Mouse (Mus musculus) left cerebral cortex, postnatal 14 days (tissue): ENCODE measurements around the gene Map4k4. TPM values are rescaled to one million over a fixed set of nuclear protein-coding genes. Genes with fewer than 3 reads are reported as not detected.

Experiments used
- DNase-seq, 2 experiments: peaks; one replicate each; pipeline ENCODE4 v3.0.0; 2021 to 2022; ENCODE audit warnings: low spot score in 2 of 2, mixed read lengths in 1 of 2
- intact Hi-C: fragments of 180-260 bp; cut with DNase I; formaldehyde crosslinking; loops from one replicate; pipeline ENCODE4 v1.15.1; 2025
- total RNA-seq, 2 experiments: library from RNA; stranded (reverse); gene quantifications; 2 replicates each; pipeline ENCODE4 v1.2.3; 2021

Gene Map4k4
- total RNA-seq, 2 experiments from 2014 or later: 145 to 157 TPM

- intact Hi-C loops: loop anchor here (5.0 kb wide), 2 partner anchors 37 to 217 kb away; no protein-coding TSS in a partner anchor
- no peak for DNase-seq
These were observed 78.2 kb downstream of the Map4k4 start for GRCm38 (mm10) chr1:39978781-39979486.

DNA sequence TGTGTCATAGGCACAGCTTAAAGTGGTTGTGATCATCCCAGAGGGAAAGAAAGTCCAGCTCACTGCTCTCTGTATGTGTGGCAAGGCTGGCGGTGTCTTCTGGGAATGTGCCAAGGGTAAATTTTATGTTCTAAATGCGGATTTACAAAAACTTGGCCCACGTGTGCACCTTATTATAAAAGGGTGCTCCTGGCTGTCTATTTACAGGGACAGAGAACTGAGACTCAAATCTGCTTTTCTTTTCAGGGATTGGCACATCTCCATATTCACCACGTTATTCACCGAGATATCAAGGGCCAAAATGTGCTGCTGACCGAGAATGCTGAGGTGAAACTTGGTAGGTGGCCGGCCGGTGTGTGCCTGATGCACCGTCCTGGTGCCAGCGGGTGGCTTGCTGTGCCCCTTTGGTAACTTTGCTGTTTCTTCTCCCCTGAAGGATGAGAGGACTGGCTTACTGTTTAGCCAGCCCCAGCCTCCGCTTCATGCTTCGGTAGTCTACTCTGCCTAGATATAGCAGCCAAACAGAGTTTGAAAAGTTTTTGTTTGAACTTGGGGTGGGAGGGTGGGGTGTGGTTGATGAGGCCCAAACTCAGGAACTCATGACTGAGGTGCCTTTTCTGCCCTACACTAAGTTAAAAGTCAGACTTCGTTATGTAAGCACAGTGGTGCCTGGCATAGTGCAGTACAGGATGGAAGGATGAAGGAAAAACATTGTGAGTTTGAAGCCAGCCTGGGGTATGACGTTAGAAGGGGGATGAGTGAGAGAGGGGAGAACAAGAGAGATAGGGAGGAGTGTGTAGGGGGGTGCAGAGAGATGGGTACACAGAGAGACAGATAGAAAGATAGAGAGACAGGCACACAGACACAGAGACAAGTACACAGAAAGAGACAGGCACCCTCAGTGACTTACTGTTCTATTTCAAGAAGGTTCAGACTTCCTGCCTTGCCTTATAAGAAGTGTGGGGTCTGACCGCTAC is 79.9 kb downstream of the Map4k4 start:
- no peak for DNase-seq
- intact Hi-C loops: loop anchor here (5.0 kb wide), 1 partner anchor 78 kb away; the partner anchor contains the start of gene Map4k4

DNA sequence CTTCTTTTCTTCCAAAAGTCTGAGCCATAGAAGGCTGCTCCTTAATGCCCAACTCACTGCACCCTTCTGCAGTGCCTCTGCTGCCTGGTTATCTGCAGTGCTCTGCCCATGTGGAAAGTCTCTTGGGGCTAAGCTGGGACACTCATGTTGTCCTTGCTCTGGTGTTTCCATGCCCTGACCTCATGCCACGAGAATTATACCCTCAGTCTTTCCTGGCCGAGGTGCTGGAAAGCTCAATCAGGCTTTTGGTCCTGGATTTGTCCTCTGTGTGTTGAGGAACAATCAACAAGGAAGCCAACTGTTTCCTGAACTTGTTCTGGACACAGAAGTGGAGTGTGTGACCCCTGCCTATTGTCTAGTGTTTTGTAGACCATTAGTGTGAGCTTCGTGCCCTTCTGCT is 81.3 kb downstream of the Map4k4 start:
- no peak for DNase-seq
- intact Hi-C loops: loop anchor here (5.0 kb wide), 1 partner anchor 80 kb away; the partner anchor contains the start of gene Map4k4

GRCm38 (mm10) chr1:39982727-39983487 is 82.2 kb downstream of the Map4k4 start:
- intact Hi-C loops: loop anchor here (5.0 kb wide), 1 partner anchor 81 kb away; the partner anchor contains the start of gene Map4k4
- no peak for DNase-seq

DNA sequence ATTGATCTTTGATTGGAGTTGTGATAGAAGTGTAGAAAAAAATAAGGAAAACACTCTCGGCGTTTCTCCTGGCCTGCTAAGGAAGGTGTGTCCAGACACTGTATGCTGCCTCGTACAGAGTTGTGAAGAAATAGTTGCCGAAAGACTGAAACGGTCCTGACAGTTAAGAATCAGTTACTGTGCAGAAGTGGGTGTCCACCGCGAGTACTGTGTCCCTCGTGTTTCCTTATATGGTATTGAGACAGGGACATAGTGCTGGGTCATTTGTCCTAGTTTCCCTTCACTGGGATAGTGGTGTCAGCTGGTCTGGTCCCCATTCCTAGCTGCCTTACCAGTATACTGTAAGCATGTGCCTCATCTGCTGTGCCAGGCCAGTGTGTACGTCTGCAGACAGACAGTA is 83.6 kb downstream of the Map4k4 start:
- intact Hi-C loops: loop anchor here (5.0 kb wide), 1 partner anchor 82 kb away; the partner anchor contains the start of gene Map4k4
- DNase-seq: no peak

- no peak for DNase-seq
- intact Hi-C loops: no loop called here
These were observed 86.1 kb downstream of the Map4k4 start for GRCm38 (mm10) chr1:39986820-39987219.

DNA sequence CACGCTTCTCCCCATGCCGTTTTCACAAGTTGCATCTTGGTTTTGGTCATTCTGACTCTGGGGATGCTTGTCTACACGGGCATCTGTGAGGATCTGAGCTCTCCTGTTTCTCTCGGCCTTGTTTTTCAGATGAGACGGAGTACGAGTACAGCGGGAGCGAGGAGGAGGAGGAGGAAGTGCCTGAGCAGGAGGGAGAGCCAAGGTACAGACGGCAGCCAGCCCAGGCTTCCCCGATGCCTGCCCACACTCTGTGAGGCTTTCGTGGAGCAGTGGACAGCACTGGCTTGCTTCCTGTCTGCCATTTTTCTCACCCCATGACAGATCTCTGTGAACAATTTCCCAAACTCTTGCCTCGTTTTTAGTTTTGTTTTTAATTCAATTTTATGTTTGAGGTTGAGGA is 88.1 kb downstream of the Map4k4 start:
- intact Hi-C loops: no loop called here
- DNase-seq: peak in 1 of 2 experiments; percentile 60

DNA sequence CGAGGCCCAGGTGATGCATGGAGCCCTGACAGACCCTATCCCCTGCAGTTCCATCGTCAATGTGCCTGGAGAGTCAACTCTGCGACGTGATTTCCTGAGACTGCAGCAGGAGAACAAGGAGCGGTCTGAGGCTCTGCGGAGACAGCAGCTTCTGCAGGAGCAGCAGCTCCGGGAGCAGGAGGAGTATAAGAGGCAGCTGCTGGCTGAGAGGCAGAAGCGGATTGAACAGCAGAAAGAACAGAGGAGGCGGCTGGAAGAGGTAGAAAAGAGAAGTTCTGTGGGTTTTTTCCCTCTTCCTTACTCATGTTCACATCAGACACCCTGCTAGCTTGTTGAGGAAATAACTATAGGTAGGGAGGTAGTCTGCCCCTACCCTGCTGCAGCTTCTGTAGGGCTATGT is 89.3 kb downstream of the Map4k4 start:
- peak in 1 of 2 experiments; percentile 25 for DNase-seq
- intact Hi-C loops: loop anchor here (5.0 kb wide), 1 partner anchor 313 kb away; no protein-coding TSS in a partner anchor

- intact Hi-C loops: loop anchor here (5.0 kb wide), 1 partner anchor 317 kb away; no protein-coding TSS in a partner anchor
- no peak for DNase-seq
These were observed 93.2 kb downstream of the Map4k4 start for GRCm38 (mm10) chr1:39993921-39994320.

DNA sequence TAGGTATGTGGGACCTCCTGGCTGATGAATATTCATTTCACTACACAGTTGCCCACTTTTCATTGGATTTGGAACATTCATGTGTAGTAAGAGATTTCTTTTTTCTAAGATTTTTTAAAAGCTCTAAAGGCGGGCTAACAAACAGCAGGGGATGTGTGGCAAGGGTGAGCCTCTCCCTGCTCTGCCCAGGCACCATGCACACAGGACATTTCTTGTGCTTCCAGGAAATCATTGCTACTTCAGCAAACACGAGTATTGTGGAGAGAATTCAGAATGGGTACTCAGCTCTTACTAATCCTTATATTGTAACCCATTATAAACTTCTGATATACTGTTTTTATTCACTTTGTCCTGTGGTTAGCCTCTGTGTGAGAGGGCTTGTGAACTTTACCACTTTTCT is 94.9 kb downstream of the Map4k4 start:
- intact Hi-C loops: no loop called here
- DNase-seq: no peak

- no peak for DNase-seq
- intact Hi-C loops: loop anchor here (5.0 to 10.0 kb wide), 3 partner anchors 313 to 544 kb away; no protein-coding TSS in a partner anchor
These were observed 99.8 kb downstream of the Map4k4 start for GRCm38 (mm10) chr1:40000476-40000875.

DNA sequence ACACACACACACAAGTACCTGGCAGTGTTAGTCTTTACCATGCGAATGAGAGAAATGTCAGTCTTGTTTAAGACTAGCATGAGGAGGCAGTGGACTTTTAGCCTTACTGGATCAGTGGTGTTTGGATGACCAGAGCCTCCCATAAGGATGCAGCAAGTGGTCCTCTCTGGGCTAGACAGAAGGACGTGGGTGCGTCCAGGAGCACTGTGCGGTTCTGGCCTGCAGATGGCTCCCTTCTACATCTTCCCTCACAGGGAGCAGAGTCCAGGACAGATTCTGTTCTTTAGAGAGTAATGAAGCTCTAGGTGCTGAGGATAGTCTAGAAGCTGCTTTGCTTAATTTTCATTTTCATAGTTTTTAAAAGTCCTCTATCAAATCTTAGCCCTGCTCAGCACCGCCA is 100.2 kb downstream of the Map4k4 start:
- intact Hi-C loops: loop anchor here (5.0 to 10.0 kb wide), 3 partner anchors 314 to 544 kb away; no protein-coding TSS in a partner anchor

GRCm38 (mm10) chr1:40002129-40002727 is 101.5 kb downstream of the Map4k4 start:
- intact Hi-C loops: loop anchor here (5.0 to 10.0 kb wide), 3 partner anchors 315 to 543 kb away; no protein-coding TSS in a partner anchor

More for the DNA sequence above, 100.2 kb downstream of the Map4k4 start:
- peak in 1 of 2 experiments; percentile 55 for DNase-seq

DNA sequence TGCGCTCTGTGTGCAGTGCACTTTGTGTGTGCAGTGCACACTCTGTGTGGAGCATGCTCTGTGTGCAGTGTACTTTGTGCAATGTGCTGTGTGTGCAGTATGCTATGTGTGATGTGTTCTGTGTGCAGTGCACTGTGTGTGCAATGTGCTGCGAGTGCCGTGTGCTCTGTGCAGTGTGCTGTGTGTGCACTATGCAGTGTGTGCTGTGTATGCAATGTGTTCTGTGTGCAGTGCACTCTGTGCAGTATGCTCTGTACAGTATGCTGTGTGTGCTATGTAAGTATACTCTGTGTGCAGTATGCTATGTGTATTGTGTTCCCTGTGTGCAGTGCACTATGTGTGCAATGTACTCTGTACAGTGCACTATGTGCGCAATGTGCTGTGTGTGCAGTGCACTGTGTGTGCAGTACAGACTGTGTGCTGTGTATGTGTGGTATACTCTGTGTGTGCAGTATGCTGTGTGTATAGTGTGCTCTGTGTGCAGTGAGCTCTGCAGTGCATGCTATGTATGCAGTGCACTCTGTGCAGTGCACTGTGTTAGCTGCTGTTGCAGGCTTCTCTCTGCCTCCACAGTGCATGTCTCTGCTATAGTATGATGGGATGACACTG is 105.4 kb downstream of the Map4k4 start:
- intact Hi-C loops: loop anchor here (10.0 kb wide), 1 partner anchor 539 kb away; no protein-coding TSS in a partner anchor
- DNase-seq: no peak

More at GRCm38 (mm10) chr1:40002129-40002727, 101.5 kb downstream of the Map4k4 start:
- no peak for DNase-seq

DNA sequence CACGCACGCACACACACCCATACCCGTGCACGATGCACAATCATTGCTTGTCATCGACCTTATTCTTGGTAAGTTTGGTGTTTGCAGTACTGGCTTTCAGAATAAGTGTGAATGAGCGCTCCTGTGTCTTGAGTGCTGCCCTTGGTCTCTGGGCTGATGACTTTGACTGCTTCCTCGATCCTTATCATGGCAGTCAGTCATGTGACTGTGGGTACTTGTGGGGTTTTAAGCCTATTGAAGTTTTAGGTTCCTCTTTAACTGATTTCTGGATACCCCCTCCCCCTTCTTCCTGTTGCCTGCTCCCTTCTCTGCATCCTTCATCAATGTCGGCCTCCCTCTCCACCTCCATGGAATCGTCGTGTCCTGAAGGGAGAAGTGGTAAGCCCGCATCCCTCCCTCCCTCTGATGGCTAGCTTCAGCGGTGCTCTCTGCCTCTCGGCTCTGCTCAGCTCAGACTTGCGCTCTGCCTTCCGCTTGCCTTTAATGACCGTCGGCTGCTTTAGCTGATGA is 107.3 kb downstream of the Map4k4 start:
- intact Hi-C loops: loop anchor here (10.0 kb wide), 1 partner anchor 537 kb away; no protein-coding TSS in a partner anchor
- DNase-seq: no peak

DNA sequence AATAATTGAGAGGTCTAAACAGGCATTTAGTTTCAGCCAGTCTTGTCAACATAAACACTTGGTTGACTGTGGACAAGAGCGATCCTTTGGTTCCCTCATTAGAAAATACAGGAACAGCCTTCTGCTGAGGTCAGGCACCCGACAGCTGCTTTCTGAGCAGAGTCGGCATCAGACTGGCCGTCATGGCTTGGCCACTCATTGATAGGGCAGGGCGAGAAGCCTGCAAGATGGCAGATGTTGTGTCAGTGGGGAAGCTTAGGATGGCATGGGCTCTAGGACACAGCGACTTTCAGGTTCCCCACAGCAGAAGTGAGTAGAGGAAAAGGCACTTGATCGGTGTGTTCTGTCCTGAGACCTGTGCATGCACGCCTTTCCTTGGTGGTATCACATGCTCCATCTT is 112.0 kb downstream of the Map4k4 start:
- intact Hi-C loops: no loop called here

GRCm38 (mm10) chr1:40015066-40015678 is 114.5 kb downstream of the Map4k4 start:
- intact Hi-C loops: no loop called here
- no peak for DNase-seq

More for the DNA sequence above, 112.0 kb downstream of the Map4k4 start:
- DNase-seq: no peak
